In the genomic region with DNA sequence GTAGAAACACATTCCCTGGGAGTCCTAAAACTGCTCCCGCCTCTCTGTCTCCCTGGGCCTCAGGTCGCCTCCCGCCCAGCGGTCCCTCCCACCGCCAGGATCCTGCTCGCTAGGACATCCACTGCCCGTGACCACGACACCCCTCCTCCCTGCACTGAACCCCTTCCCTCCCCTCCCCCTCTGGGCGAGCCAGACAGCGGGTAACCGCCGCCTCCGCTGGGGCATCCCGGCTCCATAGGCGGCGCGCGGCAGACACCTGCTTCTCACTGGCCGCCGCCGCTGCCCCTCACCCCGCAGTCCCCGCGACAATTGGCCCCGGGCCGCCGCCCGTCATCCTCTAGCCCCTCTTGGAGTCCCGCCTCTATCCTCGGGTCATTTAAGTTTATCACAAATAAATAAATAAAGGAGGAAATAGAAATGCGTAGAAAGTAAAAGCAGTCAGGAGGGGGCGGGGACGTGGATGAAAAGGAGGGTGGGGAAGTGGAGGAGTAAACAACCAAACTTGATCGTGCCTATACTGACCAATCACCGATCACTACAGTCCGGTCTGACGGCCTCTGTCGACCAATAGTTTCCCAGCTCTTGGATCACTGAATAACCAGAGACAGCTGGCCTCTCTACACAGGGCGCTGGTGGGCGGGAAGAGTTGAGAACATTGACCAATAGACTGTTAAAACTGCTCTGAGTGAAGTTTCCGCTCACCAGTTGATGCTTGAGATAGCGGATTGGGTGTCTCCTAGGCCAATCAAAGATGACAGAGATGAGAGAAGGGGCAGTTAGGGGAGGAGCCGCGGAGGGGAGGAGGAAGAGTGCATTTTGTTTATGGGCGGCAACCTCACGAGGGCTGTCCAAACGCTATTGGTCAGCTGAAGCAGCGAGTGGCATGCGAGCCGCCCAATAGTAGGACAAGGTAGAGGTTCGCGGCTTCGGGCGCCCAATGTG, we compare ENCODE assay signal across 8 mouse cellular contexts. TPM values are rescaled to one million over a fixed set of nuclear protein-coding genes. Genes with fewer than 3 reads are reported as not detected.
DNase-seq lines count a peak whose midpoint lies in the region; ATAC-seq lines count a peak whose summit lies in the region.

No protein-coding gene starts in this region.

- peak overlapping the region; percentile 70 to 87 for H3K4me3 ChIP-seq in heart, embryonic 14.5 days (ENCODE audit: control insufficient read depth in 1 of 2, insufficient read depth in 1 of 2, low read depth in 1 of 2, low read length in 2 of 2)
- H3K4me3 ChIP-seq in liver, embryonic 13.5 days (replicated peaks): peak overlapping the region; percentile 79
- H3K4me3 ChIP-seq in stomach, embryonic 16.5 days (replicated peaks; ENCODE audit: low read length): peak overlapping the region; percentile 65

- peak overlapping the region; percentile 75 to 99 for H3K27ac ChIP-seq in heart, embryonic 14.5 days (replicated peaks in 1 of 2; ENCODE audit: control insufficient read depth in 1 of 2, insufficient read depth in 1 of 2, low read depth in 2 of 2, low read length in 2 of 2)
- peak overlapping the region; percentile 88 for H3K27ac ChIP-seq in liver, embryonic 13.5 days
- peak overlapping the region; percentile 98 for H3K27ac ChIP-seq in stomach, embryonic 16.5 days (ENCODE audit: low read length)

- peak; percentile 86 for ATAC-seq in CD4-positive, CD25-positive, alpha-beta regulatory T cell, adult 4 months
- ATAC-seq in heart, embryonic 14.5 days (ENCODE audit: insufficient number of reproducible peaks, insufficient read depth, low FRiP score, low read depth): peak; percentile 95
- ATAC-seq in liver, embryonic 13.5 days (ENCODE audit: low read depth): peak; percentile 93
- peak; percentile 95 for ATAC-seq in stomach, embryonic 16.5 days (ENCODE audit: insufficient read depth, low FRiP score)

- WGBS in heart, embryonic 14.5 days: under 1% methylated on average over 52 of the region's 54 CpGs
- under 1% methylated on average over 54 of the region's 54 CpGs for WGBS in liver, embryonic 13.5 days (ENCODE audit: insufficient replicate concordance)
- under 1% methylated on average over 53 of the region's 54 CpGs for WGBS in stomach, embryonic 16.5 days

- H3K36me3 ChIP-seq in heart, embryonic 14.5 days (ENCODE audit: control insufficient read depth, insufficient read depth, low read length): no peaks in the 10 kb centered on the region
- H3K36me3 ChIP-seq in liver, embryonic 13.5 days: no peaks in the 10 kb centered on the region
- no peaks in the 10 kb centered on the region for H3K36me3 ChIP-seq in stomach, embryonic 16.5 days (ENCODE audit: control insufficient read depth, insufficient read depth, low read length)

- H3K27me3 ChIP-seq in heart, embryonic 14.5 days (ENCODE audit: control insufficient read depth, insufficient read depth, low read length): no peaks in the 10 kb centered on the region
- H3K27me3 ChIP-seq in liver, embryonic 13.5 days: no peaks in the 10 kb centered on the region
- H3K27me3 ChIP-seq in stomach, embryonic 16.5 days (ENCODE audit: control insufficient read depth, insufficient read depth, low read length): no peaks in the 10 kb centered on the region

- peak overlapping the region; percentile 58 for H3K4me2 ChIP-seq in heart, embryonic 14.5 days (ENCODE audit: low read length)
- peak overlapping the region; percentile 83 for H3K4me2 ChIP-seq in liver, embryonic 13.5 days
- peak overlapping the region; percentile 60 for H3K4me2 ChIP-seq in stomach, embryonic 16.5 days (ENCODE audit: low read depth, low read length)

- H3K9ac ChIP-seq in heart, embryonic 14.5 days (ENCODE audit: low read length): peak overlapping the region; percentile 89
- peak overlapping the region; percentile 75 for H3K9ac ChIP-seq in liver, embryonic 13.5 days
- peak overlapping the region; percentile 84 for H3K9ac ChIP-seq in stomach, embryonic 16.5 days (ENCODE audit: low read length)

- peak; percentile 99 for DNase-seq in c-Kit-negative CD71-positive TER-119-positive erythroid progenitor cells, embryonic 14.5 days (ENCODE audit: low read depth, low spot score)
- DNase-seq in fibroblast of lung, adult 2 months (ENCODE audit: low read depth): peak; percentile 100
- peak; percentile 99 for DNase-seq in kidney, postnatal 14 days
- peak; percentile 97 for DNase-seq in liver, embryonic 13.5 days
- peak; percentile 95 for DNase-seq in neural tube, embryonic 10.5 days (ENCODE audit: extremely low spot score, low spot score)

- no peaks in the 10 kb centered on the region for H3K9me3 ChIP-seq in heart, embryonic 14.5 days (ENCODE audit: control insufficient read depth, low read length)
- no peaks in the 10 kb centered on the region for H3K9me3 ChIP-seq in liver, embryonic 13.5 days (replicated peaks)
- H3K9me3 ChIP-seq in stomach, embryonic 16.5 days (replicated peaks; ENCODE audit: control insufficient read depth, low read length): no peaks in the 10 kb centered on the region

- peaks cover 0 to 11% of the 10 kb centered on the region in 2 experiments; a peak in 1 of 4 replicates for H3K4me1 ChIP-seq in heart, embryonic 14.5 days (ENCODE audit: control insufficient read depth in 2 of 2, insufficient read depth in 2 of 2, low read length in 2 of 2)
- peaks cover 17% of the 10 kb centered on the region for H3K4me1 ChIP-seq in liver, embryonic 13.5 days (replicated peaks)
- H3K4me1 ChIP-seq in stomach, embryonic 16.5 days (ENCODE audit: control insufficient read depth, insufficient read depth, low read length): no peaks in the 10 kb centered on the region

RNA-seq across cellular contexts. Expression of gene Zbtb20, which starts 0.5 kb away (rescaled TPM):
- polyA plus RNA-seq in CD4-positive, CD25-positive, alpha-beta regulatory T cell, adult 4 months (2017; shearing (Covaris generic)): 100 to 1,000 TPM in 1 of 2 experiments, 10 to 100 TPM in 1; 87.0 to 104 TPM
- polyA plus RNA-seq in heart, embryonic 14.5 days (2014; fragmentation: Nextera tagmentation; extraction: Ambion mirVana): 49.4 and 50.3 TPM in 2 replicates
- polyA plus RNA-seq in liver, embryonic 13.5 days (2015; fragmentation: Nextera tagmentation; extraction: Ambion mirVana): 2.5 and 2.7 TPM in 2 replicates
- polyA plus RNA-seq in stomach, embryonic 16.5 days (2015; fragmentation: Nextera tagmentation; extraction: Ambion mirVana): 23.5 and 26.3 TPM in 2 replicates

Comparison
In these comparisons a context has a peak if more than half of its experiments do, and no peak if none do; other contexts are left out.
1. Peak in every context shown above with its lines: DNase-seq, ATAC-seq, H3K4me3 ChIP-seq and H3K27ac ChIP-seq.